Mouse (Mus musculus) CH12.LX (cell line): ENCODE results near the gene Mmp28. TPM values are rescaled to one million over a fixed set of nuclear protein-coding genes. Genes with fewer than 3 reads are reported as not detected.

ENCODE experiments used
- DNase-seq: peaks from one replicate; pipeline ENCODE4 v3.0.0-alpha.2; 2013; ENCODE audit errors: extremely low read depth
- H3K27ac ChIP-seq: 2 replicates; pipeline ENCODE4 v1.5.1; 2012; ENCODE audit warnings: low read depth, mild to moderate bottlenecking, control low read depth, moderate library complexity; ENCODE audit not compliant: insufficient read depth
- H3K27me3 ChIP-seq: replicated peaks from 2 replicates; pipeline ENCODE3; 2012; ENCODE audit warnings: inconsistent platforms
- H3K36me3 ChIP-seq, 2 experiments: replicated peaks in 1 of 2; 2 replicates each; pipeline versions ENCODE3 to v1.6.1; 2012; ENCODE audit warnings: inconsistent platforms in 1 of 2, low read length in 1 of 2, mild to moderate bottlenecking in 1 of 2, mixed read lengths in 1 of 2, moderate library complexity in 1 of 2; ENCODE audit not compliant: control insufficient read depth in 1 of 2, insufficient read depth in 1 of 2
- H3K4me1 ChIP-seq, 2 experiments: 2 replicates each; pipeline ENCODE4 v1.6.1; 2012; ENCODE audit warnings: inconsistent platforms in 1 of 2, moderate library complexity in 1 of 2; ENCODE audit not compliant: insufficient read depth in 2 of 2, control insufficient read depth in 1 of 2
- H3K4me2 ChIP-seq: 2 replicates; pipeline ENCODE4 v1.6.1; 2012; ENCODE audit warnings: low read depth, mild to moderate bottlenecking, control low read depth; ENCODE audit not compliant: poor library complexity, insufficient read depth, severe bottlenecking
- H3K4me3 ChIP-seq, 3 experiments: fragments of 150-350 bp in 1 of 3; sonication (generic) in 1 of 3; replicated peaks in 1 of 3; 2 replicates each; pipeline versions ENCODE3 to v1.5.1; 2011 to 2012; ENCODE audit warnings: low read depth in 2 of 3, low read length in 2 of 3, mild to moderate bottlenecking in 2 of 3, moderate library complexity in 2 of 3, control low read depth in 1 of 3, improper control_type of control experiment in 1 of 3, inconsistent platforms in 1 of 3, mixed read lengths in 1 of 3; ENCODE audit not compliant: poor library complexity in 1 of 3
- H3K79me2 ChIP-seq: replicated peaks from 2 replicates; pipeline ENCODE4 v1.6.1; 2012; ENCODE audit warnings: mild to moderate bottlenecking, moderate library complexity; ENCODE audit not compliant: control insufficient read depth, poor library complexity, insufficient read depth, severe bottlenecking; ENCODE audit errors: extremely low read depth
- H3K9ac ChIP-seq: 2 replicates; pipeline ENCODE4 v1.6.1; 2012; ENCODE audit warnings: low read depth, mild to moderate bottlenecking, control low read depth, moderate library complexity; ENCODE audit not compliant: insufficient read depth
- H3K9me3 ChIP-seq: replicated peaks from 2 replicates; pipeline ENCODE3; 2012; ENCODE audit warnings: low read length, inconsistent platforms, mixed read lengths
- BHLHE40 ChIP-seq: IDR thresholded peaks from 2 replicates; pipeline ENCODE4 v1.6.1; 2011; ENCODE audit warnings: mild to moderate bottlenecking, low read depth, low read length, improper control_type of control experiment
- CHD1 ChIP-seq: IDR thresholded peaks from 2 replicates; pipeline ENCODE4 v1.6.1; 2012; ENCODE audit warnings: low read depth, low read length, improper control_type of control experiment, inconsistent platforms
- E2F4 ChIP-seq: IDR thresholded peaks from 2 replicates; pipeline ENCODE4 v1.6.1; 2011; ENCODE audit warnings: low read depth, low read length, improper control_type of control experiment; ENCODE audit not compliant: insufficient replicate concordance
- IRF4 ChIP-seq: IDR thresholded peaks from 2 replicates; pipeline ENCODE4 v1.6.1; 2014; ENCODE audit warnings: low read depth, mild to moderate bottlenecking, inconsistent platforms, low read length, improper control_type of control experiment
- JUND ChIP-seq: conservative IDR thresholded peaks from 2 replicates; pipeline ENCODE4 v1.6.1; 2011; ENCODE audit warnings: low read depth, low read length, improper control_type of control experiment
- MAFK ChIP-seq: IDR thresholded peaks from 2 replicates; pipeline ENCODE4 v1.6.1; 2011; ENCODE audit warnings: low read length, improper control_type of control experiment; ENCODE audit not compliant: insufficient replicate concordance
- MAZ ChIP-seq: IDR thresholded peaks from 2 replicates; pipeline ENCODE4 v1.6.1; 2012; ENCODE audit warnings: low read depth, mild to moderate bottlenecking, inconsistent platforms, low read length, improper control_type of control experiment, moderate library complexity
- MEF2A ChIP-seq: IDR thresholded peaks from 2 replicates; pipeline ENCODE4 v1.6.1; 2014; ENCODE audit warnings: low read depth, mild to moderate bottlenecking, inconsistent platforms, low read length, improper control_type of control experiment, borderline replicate concordance
- MYC ChIP-seq: IDR thresholded peaks from 2 replicates; pipeline ENCODE4 v1.6.1; 2011; ENCODE audit warnings: low read depth, mild to moderate bottlenecking, improper control_type of control experiment, low read length
- NRF1 ChIP-seq: IDR thresholded peaks from 2 replicates; pipeline ENCODE4 v1.6.1; 2014; ENCODE audit warnings: low read depth, mild to moderate bottlenecking, inconsistent platforms, low read length, improper control_type of control experiment, moderate library complexity
- PAX5 ChIP-seq: IDR thresholded peaks from 2 replicates; pipeline ENCODE4 v1.6.1; 2012; ENCODE audit warnings: low read length, inconsistent platforms, mixed read lengths
- RAD21 ChIP-seq: IDR thresholded peaks from 2 replicates; pipeline ENCODE4 v1.6.1; 2011; ENCODE audit warnings: low read depth, mild to moderate bottlenecking, low read length, improper control_type of control experiment, moderate library complexity
- SIN3A ChIP-seq: IDR thresholded peaks from 2 replicates; pipeline ENCODE4 v1.6.1; 2012; ENCODE audit warnings: low read length, improper control_type of control experiment, inconsistent platforms
- TCF12 ChIP-seq: IDR thresholded peaks from 2 replicates; pipeline ENCODE4 v1.6.1; 2014; ENCODE audit warnings: low read depth, mild to moderate bottlenecking, inconsistent platforms, low read length, improper control_type of control experiment
- UBTF ChIP-seq: IDR thresholded peaks from 2 replicates; pipeline ENCODE4 v1.6.1; 2012; ENCODE audit warnings: low read depth, mild to moderate bottlenecking, inconsistent platforms, low read length, improper control_type of control experiment, moderate library complexity
- USF1 ChIP-seq: IDR thresholded peaks from 2 replicates; pipeline ENCODE4 v1.6.1; 2014; ENCODE audit warnings: low read depth, mild to moderate bottlenecking, inconsistent platforms, low read length, improper control_type of control experiment
- USF2 ChIP-seq: conservative IDR thresholded peaks from 2 replicates; pipeline ENCODE4 v1.6.1; 2011; ENCODE audit warnings: low read depth, low read length, improper control_type of control experiment
- ZC3H11A ChIP-seq: IDR thresholded peaks from 2 replicates; pipeline ENCODE4 v1.6.1; 2012; ENCODE audit warnings: low read depth, mild to moderate bottlenecking, inconsistent platforms, low read length, improper control_type of control experiment
- ZKSCAN1 ChIP-seq: IDR thresholded peaks from 2 replicates; pipeline ENCODE4 v1.6.1; 2012; ENCODE audit warnings: low read depth, inconsistent platforms, low read length, improper control_type of control experiment, borderline replicate concordance
- ZMIZ1 ChIP-seq: IDR thresholded peaks from 2 replicates; pipeline ENCODE4 v1.6.1; 2012; ENCODE audit warnings: low read depth, mild to moderate bottlenecking, inconsistent platforms, low read length, improper control_type of control experiment
- ZNF384 ChIP-seq: IDR thresholded peaks from 2 replicates; pipeline ENCODE4 v1.6.1; 2012; ENCODE audit warnings: low read depth, low read length, improper control_type of control experiment, inconsistent platforms
- dilution Hi-C: fragments of 300-500 bp; cut with MboI; formaldehyde crosslinking; loops from 2 replicates; pipeline ENCODE4 v1.14.3; 2020; ENCODE audit warnings: low sequenced_read_pairs; ENCODE audit not compliant: extremely low pct_unique_long_range_greater_than_20kb, extremely low pct_ligation_motif_present
- in situ Hi-C: fragments of 300-500 bp; cut with MboI; formaldehyde crosslinking; loops from 3 replicates; pipeline ENCODE4 v1.14.3; 2019; ENCODE audit warnings: low sequenced_read_pairs, low pct_ligation_motif_present, low pct_unique_long_range_greater_than_20kb, mixed read lengths
- polyA plus RNA-seq: library from polyadenylated mRNA; unstranded; fragments of >175 nt; gene quantifications from 2 replicates; pipeline ENCODE4 v1.2.1, GENCODE M21; 2012; ENCODE audit warnings: low read depth; ENCODE audit not compliant: insufficient read length
- total RNA-seq, 2 experiments: library from RNA; depleted of rRNA; stranded (reverse); fragments of 300-350 nt in 1 of 2; fragments of >200 nt in 1 of 2; gene quantifications; 2 replicates each; pipeline ENCODE4 v1.2.3; 2012 to 2014

Mmp28 gene
- total and polyA plus RNA-seq, 3 experiments, result 0.17 TPM; not detected in 2

DNA sequence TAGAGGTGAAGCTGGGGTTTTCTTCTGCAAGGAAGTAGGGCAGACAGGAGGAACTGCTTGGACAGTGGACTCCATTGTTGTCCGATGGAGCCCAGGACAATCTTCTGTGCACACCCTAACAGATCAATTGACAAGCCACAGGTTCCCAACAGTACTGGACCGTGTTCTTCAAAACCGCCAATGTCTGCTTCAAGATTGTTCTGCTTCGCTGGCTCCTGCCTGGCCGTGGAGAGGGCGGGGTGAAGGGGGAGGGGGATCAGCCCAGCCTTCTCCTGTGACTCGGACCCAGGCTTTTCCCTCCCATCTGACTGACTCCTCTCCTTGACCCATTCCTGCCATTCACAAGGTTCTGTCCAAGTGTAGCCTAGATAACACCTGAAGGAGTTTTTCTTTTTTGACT lies 5.6 kb downstream of the Mmp28 start:
- in situ Hi-C loops (no loop called here), dilution Hi-C loops (no loop called here)
- no peak for DNase-seq
- Histone ChIP-seq H3K27me3 (peaks cover 52% of the 10 kb centered on the region), H3K4me2 (peak overlapping the region; percentile 57), H3K9me3 (no peaks in the 10 kb centered on the region), H3K79me2 (no peaks in the 10 kb centered on the region), H3K4me3 (no peak overlapping the region), H3K27ac (no peak overlapping the region), H3K9ac (no peak overlapping the region), H3K36me3 (no peaks in the 10 kb centered on the region)
- TF ChIP-seq ZC3H11A (no peak), MAZ (peak; percentile 89), ZMIZ1 (no peak)
- TF ChIP-seq, all 38 proteins: peak for 1
- H3K4me1 ChIP-seq, result peaks cover 13 to 23% of the 10 kb centered on the region in 2 experiments

- H3K79me2 ChIP-seq, result no peaks in the 10 kb centered on the region
- no peak overlapping the region for H3K27ac ChIP-seq
- H3K27me3 ChIP-seq, result peaks cover 48% of the 10 kb centered on the region
- peaks cover 13 to 16% of the 10 kb centered on the region in 2 experiments for H3K4me1 ChIP-seq
- H3K9me3 ChIP-seq, result no peaks in the 10 kb centered on the region
- H3K4me3 ChIP-seq, result no peak overlapping the region
- TF ChIP-seq NRF1 (0 out of 2 replicates have a peak, but pooled peaks have one; percentile 2), CHD1 (no peak)
- TF ChIP-seq, all 38 proteins: peak for 1
- dilution Hi-C loops, result no loop called here
- DNase-seq, result no peak
- Histone ChIP-seq H3K4me2 (no peak overlapping the region), H3K36me3 (no peaks in the 10 kb centered on the region), H3K9ac (no peak overlapping the region)
- in situ Hi-C loops, result no loop called here
Measured at GRCm38 (mm10) chr11:83455608-83456007, 7.3 kb downstream of the Mmp28 start.

- dilution Hi-C loops, result no loop called here
- Histone ChIP-seq H3K27ac (no peak overlapping the region), H3K27me3 (peaks cover 50% of the 10 kb centered on the region), H3K4me1 (peaks cover 13 to 16% of the 10 kb centered on the region in 2 experiments), H3K36me3 (no peaks in the 10 kb centered on the region), H3K4me2 (no peak overlapping the region), H3K9ac (no peak overlapping the region), H3K9me3 (no peaks in the 10 kb centered on the region), H3K4me3 (no peak overlapping the region), H3K79me2 (no peaks in the 10 kb centered on the region)
- no peak for DNase-seq
- in situ Hi-C loops, result no loop called here
- no peak for TF ChIP-seq UBTF
- no peak for TF ChIP-seq IRF4
- TF ChIP-seq USF1, result no peak
- no peak for TF ChIP-seq BHLHE40
- no peak for TF ChIP-seq NRF1
- TF ChIP-seq USF2, result no peak
- TF ChIP-seq SIN3A, result no peak
- TF ChIP-seq PAX5, result no peak
- no peak for TF ChIP-seq ZNF384
- no peak for TF ChIP-seq ZKSCAN1
- TF ChIP-seq ZMIZ1, result no peak
- TF ChIP-seq MEF2A, result no peak
- TF ChIP-seq MAFK, result no peak
- TF ChIP-seq MYC, result no peak
- TF ChIP-seq RAD21, result no peak
- TF ChIP-seq TCF12, result no peak
- no peak for TF ChIP-seq JUND
- TF ChIP-seq E2F4, result no peak
Measured at GRCm38 (mm10) chr11:83454548-83454947, 8.3 kb downstream of the Mmp28 start.
